Mouse (Mus musculus) central nervous system, embryonic 11.5 days (tissue): ENCODE measurements around the gene Cdyl2. TPM values are rescaled to one million over a fixed set of nuclear protein-coding genes. Genes with fewer than 3 reads are reported as not detected.

Source experiments
- polyA plus RNA-seq: library from polyadenylated mRNA; depleted of rRNA; stranded (reverse); fragments of >200 nt; gene quantifications from 2 replicates; pipeline ENCODE4 v1.2.3, GENCODE M21; 2012; rRNA removed

Cdyl2 gene
- 2.6 and 3.1 TPM in 2 replicates for polyA plus RNA-seq

GRCm38 (mm10) chr8:116732684-116733647 is at the start of gene Cdyl2:
TSS of gene Cdyl2 (minus strand) at chr8:116732991.

Other genes with a start within 250 kb of the Cdyl2 start
- gene Dynlrb2, start 228.0 kb downstream of the Cdyl2 start, polyA plus RNA-seq = 2.4 and 4.8 TPM in 2 replicates
- 37.7 and 58.2 TPM in 2 replicates for gene Cmc2, start 188.5 kb upstream of the Cdyl2 start, polyA plus RNA-seq
- 41.1 and 48.8 TPM in 2 replicates for gene Cenpn, start 188.7 kb upstream of the Cdyl2 start, polyA plus RNA-seq
- 11.5 and 14.6 TPM in 2 replicates for gene Atmin, start 210.4 kb upstream of the Cdyl2 start, polyA plus RNA-seq
- gene 1700030J22Rik, start 246.0 kb upstream of the Cdyl2 start, polyA plus RNA-seq = 2.5 and 4.6 TPM in 2 replicates